Mouse (Mus musculus) hematopoietic stem cell, adult 5-6 weeks (primary cell): ENCODE results near the gene Osbpl6. TPM values are rescaled to one million over a fixed set of nuclear protein-coding genes. Genes with fewer than 3 reads are reported as not detected.

Source experiments
- ATAC-seq, 2 experiments: fragments of 125-278 bp in 1 of 2; replicated peaks in 1 of 2; 2 replicates each; pipeline ENCODE4 v1.8.0; 2016 to 2017; ENCODE audit warnings: inconsistent platforms in 2 of 2, mild to moderate bottlenecking in 2 of 2, moderate number of reproducible peaks in 2 of 2, low read depth in 1 of 2, moderate TSS enrichment in 1 of 2; ENCODE audit not compliant: low FRiP score in 2 of 2, poor library complexity in 2 of 2, severe bottlenecking in 2 of 2, insufficient read depth in 1 of 2, low TSS enrichment in 1 of 2
- total RNA-seq: library from RNA; stranded (forward); fragments of 172-1452, 232-1000 nt; gene quantifications from 2 replicates; pipeline ENCODE4 v1.2.3, GENCODE M21; 2017

Gene Osbpl6
- total RNA-seq, 1 experiment from 2014 or later = not detected

DNA sequence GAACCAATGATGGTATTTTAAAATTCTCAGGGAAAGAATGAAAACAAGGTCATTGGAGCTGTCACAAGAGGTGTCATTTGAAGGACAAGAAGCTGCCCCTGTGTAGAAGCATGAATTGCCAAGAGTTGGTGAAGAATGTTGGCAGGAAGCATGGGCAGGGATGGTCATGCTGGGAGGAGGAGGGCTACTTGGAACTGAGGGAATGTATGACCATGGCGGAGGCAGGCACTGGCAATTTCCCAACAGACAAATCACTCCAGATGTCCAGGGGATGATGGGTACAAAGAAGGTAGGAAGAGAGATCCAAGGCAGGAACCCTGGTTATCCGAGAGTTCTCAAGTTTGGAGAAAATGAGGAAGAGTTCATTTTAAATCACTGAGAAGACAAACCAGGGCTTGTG, 3.7 kb downstream of the Osbpl6 start:
- ATAC-seq = no peak

DNA sequence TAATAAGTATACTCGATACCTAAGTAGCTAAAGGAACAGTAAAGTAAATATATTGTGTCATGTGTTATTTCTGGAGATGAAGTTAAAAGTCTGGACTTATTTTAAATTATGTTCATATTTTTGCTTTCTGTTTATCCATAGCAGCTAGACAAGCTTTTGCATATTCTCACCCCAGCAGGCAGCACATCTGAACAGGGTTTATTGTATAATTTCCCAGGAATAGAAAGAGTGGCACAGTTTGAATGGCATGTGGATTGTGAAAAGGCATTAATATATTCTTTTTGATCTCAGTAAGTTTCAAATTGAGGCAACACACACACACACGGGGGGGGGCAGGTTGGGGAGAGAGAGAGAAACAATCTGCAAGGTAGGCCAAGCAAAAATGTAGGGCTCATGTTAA, 6.6 kb downstream of the Osbpl6 start:
- ATAC-seq = no peak

DNA sequence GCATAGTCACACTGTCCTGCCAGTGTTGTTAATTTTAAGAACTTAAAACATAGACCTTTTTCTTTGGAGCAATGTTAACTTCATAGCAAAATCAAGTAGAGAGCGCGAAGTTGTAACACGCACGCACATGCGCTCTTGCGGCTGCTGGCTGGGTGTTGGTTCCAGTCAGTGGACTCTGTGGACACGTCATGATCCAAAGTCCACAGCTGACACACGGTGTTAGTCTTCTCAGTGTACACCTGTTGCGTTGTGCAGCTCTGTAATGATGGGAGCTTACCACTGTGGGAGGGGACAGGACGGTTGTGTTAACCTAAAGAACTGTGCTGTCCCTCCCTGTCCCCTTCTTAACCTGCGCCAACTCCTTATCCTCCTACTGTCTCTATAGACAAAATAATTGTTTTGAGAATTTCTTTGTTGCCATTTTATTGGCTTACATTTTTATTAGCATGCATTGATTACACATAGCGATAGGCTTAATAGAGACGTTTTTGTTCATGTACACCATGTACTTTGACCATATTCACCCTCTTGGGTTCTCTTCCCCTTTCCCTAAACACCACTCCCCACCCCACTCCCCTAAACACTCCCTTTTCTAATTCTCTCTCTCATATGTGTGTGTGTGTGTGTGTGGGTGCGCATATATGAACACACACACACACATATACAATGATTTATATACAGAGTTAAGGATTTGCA, 11.3 kb downstream of the Osbpl6 start:
- ATAC-seq = no peak

DNA sequence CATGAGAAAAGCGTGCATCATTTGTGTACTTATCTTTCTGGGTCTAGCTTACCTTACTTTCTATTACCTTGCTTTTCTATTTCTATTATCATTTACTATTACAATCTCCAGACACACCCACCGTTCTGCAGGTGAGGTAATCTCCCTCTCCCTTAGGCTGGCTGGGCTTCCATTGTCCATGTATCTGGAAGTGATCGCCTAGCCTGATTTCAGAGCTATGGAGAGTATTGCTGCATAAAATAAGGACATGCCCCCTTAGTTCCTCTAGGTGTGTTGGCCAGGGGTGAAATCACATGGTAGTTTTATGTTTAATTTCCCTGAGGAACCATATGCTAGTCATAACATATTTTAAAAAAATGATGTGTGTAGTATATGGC, 11.8 kb downstream of the Osbpl6 start:
- ATAC-seq = no peak

DNA sequence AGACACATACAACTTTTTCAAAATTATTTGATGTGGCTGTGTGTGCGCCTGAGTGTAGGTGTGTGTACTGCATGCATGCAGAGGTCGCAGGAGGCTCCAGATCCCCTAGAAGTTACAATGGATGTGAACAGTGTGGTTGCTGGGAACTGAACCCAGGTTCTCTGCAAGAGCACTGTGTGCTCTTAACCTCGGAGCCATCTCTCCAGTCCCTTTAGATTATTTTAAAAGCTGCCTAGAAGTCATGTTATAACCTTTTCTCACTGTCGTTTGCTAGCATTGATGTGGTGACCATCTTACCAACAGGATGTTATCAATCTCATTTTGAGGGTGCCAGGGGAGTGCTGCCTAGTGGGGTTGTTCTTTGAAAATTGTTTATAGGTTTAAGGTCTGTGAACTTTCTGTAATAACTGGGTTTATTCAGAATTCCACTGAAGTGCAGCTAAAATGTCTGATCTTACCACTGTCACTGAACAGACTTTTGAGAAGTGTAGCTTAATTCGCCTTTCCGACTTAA, 15.2 kb downstream of the Osbpl6 start:
- ATAC-seq = no peak

DNA sequence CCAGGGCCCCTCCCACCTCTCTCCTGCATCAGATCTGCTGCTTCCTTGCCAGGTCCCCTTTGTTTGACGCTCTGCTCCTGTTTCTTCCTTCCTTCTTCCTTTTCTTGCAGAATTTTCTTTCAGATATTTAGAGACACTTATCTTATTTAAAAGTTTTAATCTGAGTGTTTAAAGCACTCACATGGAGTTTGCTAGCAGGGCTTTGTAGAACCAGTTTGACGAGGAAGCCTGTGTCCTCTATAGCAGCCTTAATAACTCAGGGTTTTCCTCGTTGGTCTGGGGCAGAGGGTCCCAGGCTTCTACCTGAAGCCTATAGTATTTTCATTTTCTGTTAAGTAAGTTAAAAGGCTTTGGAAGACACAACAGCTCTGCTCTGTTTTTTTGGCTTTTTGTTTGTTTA, 20.5 kb downstream of the Osbpl6 start:
- no peak for ATAC-seq

DNA sequence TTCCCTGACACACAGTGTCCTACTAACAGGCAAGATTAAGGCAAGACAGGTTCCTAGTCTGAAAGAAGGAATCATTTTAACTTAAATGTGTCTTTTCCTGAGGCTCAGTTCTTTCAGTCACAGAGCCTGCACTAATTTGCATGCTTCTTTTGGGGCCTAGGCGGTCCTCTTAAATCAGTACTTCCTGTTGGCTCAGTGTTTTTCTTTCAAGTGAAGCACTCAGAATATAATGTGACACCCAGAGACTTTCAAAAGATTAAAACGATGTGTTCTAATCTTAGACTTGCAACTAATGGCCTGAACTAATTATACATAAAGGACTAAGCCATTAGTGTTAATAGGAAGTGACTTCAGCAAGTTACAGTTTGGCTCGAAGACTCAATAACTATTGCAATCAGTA, 23.0 kb downstream of the Osbpl6 start:
- ATAC-seq = no peak

DNA sequence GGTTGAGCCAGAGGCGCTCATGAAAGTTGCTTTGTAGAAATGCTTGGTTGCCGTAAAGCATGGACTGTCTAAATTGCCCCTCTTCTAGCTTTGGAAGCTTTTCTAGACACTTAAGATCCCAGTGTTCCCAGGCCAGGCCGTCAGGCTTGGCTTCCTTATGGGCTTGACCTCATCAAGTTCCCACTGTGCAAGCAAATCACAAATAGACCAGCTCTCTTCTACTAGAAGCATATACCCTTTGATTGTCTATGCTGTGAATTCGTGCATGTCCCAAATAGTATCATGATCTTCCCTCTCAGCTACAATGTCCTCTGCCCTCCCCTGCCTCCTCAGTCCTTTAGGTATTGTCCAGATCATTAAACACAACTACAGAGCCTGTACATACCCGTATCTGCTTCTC, 23.5 kb downstream of the Osbpl6 start:
- ATAC-seq = no peak

DNA sequence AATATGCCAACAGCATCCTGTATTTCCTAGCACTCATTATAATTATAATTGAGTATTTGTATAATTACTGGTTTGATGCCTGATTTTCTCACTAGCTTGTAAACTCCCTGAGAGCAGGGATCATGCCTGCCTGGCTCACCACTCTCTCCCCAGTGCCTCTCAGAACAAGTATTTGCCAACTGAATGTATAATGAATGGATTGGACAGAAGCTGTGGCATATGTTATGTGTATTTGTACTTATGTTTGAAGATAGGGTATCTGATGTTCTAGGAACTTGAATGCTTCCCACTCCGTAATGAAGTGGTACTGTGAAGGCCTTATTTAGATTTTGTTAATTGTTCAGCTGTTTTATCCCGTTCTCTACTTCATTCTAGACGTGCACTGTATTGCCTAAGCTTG, 24.2 kb downstream of the Osbpl6 start:
- no peak for ATAC-seq

DNA sequence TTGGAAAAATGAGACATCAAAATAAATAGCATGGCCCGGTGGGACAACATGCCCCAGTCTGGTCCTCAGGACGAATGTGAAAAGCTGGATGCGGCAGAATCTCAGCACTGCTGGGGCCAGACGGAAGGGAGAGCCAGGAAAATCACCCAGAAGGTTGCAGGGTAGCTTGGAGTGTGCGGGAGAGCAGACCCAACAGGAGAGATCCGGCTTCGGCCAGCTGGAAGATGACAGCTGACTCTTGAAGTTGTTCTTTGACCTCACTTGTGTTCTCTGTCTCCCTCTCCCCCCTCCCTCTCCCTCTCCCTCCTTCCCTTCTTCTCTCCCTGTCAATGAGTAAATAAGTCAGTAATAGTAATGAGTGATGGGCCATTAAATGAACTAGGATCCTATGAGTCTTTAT, 27.9 kb downstream of the Osbpl6 start:
- ATAC-seq = no peak

DNA sequence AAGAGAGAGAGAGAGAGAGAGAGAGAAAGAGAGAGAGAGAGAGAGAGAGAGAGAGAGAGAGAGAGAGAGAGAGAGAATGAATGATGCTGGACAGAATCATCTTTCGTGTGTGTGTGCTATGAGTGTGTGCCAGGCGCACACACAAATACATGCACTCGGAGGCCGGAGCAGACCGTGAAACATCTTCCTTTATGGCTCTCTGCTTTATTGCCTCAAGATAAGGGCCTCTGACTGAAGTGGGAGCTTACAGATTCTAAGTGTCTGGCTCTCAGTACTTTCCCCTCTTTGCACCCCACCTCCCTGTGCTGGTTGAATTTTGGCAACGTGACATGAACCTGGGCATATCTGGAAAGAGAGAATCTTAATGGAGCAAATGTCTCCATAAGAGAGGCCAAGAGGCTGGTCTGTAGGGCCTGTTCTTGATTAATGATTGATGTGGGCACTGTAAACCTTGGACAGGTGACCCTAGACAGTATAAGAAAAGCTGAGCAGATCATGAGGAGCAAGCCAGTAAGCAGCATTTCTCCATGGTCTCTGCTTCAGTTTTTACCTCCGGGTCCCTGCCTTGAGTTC, 29.4 kb downstream of the Osbpl6 start:
- no peak for ATAC-seq

DNA sequence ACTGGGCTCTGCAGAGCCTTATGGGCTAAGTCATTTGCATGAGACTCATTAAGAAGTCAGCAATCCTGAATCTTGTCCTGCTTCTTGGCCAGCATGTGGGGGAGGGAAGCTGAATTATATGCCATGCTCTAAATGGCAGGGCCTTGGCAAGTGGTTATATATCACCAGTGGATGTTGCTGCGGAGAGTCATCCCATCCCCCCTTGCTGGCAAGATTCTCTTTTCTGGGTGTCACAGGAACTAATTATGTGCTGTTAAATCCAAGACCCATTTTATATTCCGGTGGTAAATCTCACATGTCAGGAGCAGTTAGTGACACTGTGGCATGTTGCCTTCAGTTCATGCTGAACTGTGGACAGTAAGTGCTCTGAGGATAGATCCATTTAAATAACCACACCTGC, 31.1 kb downstream of the Osbpl6 start:
- no peak for ATAC-seq

DNA sequence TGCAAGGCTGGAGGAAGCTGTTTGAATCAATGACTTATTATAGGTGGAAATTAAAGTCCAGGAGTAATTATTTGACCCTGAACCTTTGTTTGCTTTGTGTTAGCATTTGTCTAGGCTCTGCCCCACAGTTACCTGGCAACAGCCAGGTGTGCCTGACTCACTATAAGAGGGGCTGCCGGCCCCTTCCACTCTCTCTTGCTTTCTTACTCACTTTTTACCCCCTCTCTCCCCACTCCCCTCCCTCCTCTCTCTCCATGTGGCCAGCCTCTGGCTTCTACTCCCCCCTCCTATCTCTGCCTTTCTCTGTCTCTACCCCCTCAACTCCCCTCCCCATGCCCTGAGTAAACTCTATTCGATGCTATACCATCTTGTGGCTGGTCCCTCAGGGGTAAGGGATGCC, 33.2 kb downstream of the Osbpl6 start:
- no peak for ATAC-seq

DNA sequence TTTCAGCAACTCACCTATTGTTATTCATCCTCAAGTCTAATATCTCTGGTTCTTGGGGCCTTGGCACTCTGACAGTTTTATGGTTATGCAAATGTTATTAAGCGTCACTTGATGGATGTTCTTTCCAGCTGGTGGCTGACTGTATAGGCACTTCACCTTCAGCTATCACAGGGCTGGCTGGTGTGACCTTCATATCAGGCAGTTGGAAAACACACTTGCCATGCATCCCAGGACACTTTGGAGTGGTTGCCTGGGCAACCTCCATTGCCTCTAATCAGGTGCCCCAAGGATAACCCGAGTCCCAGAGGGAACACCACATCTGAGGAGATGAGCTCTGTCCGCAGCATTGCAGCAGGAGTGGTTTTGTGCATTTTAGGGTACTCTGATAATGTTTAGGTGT, 35.8 kb downstream of the Osbpl6 start:
- ATAC-seq = no peak

DNA sequence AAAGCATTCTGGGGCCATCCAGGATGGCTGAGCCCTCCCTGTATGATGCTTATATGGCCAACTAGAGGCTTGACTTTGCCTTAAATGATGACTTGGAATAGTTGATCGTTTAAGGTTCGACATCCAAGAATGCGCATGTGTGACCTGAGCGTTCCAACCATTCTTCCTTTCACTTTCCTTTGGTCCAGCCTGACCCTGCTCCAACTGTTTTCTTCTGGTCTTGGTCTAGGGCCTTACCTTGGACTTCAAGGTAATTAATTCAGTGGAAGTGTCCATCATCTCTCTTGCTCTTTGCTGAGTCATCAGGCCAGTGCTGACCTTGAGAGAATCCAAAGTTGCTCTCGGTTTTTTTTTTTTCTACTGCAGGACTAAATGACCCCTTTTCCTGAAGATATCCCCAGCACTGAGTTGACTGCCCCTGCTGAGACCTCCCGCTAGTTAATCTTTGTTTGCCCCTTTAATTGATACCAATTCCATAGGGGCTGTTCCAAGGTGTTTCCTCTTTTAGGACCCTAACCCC, 43.6 kb downstream of the Osbpl6 start:
- ATAC-seq = no peak

DNA sequence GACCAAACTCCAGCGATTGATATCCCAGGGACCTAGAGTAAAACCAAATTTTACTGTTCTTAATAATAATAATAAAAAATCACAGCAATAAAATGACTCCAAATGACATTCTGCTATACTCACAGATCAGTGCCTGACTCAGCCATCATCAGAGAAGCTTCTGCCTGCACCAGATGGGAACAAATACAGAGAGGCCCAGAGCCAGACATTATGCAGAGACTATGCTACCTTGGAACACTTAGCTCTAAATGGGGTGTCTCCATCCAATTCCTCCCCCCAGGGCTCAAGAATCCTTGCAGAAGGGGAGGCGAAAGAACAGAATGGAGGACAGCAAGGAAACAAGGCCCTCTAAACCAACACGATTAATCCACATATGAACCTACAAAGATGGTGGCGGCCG, 60.4 kb downstream of the Osbpl6 start:
- no peak for ATAC-seq

DNA sequence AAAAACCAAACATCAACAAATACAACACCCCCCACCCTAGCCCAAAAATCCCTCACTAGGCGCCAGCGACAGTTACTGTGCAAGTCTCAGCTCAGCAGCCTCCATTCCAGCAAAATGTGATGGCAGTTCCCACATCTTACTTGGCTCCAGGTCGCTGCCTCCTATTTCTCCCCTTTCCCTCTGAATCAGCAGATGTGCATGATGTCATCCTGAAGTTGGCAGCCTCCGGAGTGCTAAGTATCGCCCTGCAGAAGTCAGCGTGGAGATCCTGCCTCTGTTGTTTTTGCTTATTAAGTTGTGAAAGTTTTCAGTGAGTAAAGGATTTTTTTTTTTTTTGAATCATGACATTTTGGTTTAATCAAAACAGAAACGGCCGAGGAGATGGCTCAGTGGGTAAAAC, 61.9 kb downstream of the Osbpl6 start:
- ATAC-seq = no peak

DNA sequence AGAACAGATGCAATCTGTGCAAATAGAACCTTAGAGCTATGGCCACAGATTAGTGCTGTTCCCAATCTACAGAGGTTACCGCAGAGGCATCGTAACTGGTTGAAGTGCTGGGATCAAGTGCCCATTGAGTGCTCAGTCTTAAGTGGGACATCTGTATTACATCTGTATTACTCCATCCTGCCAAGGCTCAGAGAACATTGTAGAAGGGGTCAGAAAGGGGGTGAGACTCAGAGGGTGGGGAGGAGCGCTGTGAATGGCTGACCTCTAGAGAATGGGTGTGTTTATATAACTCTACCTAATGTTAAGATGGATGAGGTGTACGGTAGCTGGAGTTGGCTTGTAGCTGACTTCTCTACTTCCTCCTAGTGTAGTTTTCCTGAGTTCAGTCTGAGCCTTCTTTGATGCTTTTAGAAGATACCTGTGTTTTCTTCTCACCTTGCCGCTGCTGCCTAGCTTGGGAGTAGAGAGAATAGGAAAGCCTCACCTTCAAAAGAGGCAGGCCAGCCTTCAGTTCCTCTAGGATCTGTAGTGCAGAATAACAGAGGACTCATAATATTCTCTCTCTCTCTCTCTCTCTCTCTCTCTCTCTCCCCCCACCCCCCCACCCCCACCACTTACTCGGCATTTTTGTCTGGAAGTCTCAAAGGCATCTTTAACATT, 62.9 kb downstream of the Osbpl6 start:
- no peak for ATAC-seq

DNA sequence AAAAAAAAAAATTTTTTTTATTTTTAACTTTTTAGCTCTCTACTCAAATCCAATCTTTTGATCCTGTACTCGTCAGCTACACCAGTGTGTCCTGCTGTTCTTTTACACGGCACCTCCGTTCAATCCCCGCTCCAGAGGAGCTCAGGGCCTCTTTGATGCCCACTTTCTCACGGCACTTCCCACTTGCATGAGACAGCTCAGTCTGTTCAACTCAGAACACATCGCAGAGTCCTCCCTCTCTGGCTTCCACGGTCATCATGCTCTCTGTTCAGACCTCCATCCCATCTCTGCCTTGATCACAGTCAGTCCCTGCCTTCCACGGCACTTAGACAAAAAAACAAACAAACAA, 63.4 kb downstream of the Osbpl6 start:
- ATAC-seq = no peak
